Mouse (Mus musculus): Measurements from ENCODE around the gene Atp5h.

DNA sequence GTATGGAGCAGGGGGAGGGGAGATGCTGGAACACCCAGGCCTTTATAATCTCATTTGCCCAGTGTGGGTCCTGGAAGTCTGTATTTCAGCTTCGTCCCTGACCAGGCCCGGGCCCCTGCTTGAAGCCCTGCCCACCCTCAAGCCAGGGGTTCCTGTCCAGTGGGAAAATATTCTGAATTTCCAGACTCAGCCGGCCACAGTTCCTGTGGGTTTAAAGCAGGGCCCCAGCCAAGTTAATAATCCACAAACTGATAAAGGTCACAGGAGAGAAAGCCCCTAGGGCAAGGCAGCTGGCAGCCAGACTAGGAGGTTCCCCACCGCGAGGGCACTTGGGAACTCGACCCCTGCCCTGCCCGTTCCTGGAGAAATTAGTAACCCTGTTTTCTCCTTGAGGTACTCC is 29.2 kb upstream of the Atp5h start:
- no peak for TF ChIP-seq GATA1 (IDR thresholded peaks at IDR 0.05; ENCODE audit: low read length)
- no peak for TF ChIP-seq TAL1 (IDR thresholded peaks at IDR 0.05; ENCODE audit: low read length)

Measured in erythroblast, embryonic 14.5 days (primary cell).